Mouse (Mus musculus): ENCODE measurements around the gene Prss34. TPM values are rescaled to one million over a fixed set of nuclear protein-coding genes. Genes with fewer than 3 reads are reported as not detected.

Prss34 gene
- total and polyA plus RNA-seq, 3 experiments: 0.14 to 0.36 (median 0.21) TPM

DNA sequence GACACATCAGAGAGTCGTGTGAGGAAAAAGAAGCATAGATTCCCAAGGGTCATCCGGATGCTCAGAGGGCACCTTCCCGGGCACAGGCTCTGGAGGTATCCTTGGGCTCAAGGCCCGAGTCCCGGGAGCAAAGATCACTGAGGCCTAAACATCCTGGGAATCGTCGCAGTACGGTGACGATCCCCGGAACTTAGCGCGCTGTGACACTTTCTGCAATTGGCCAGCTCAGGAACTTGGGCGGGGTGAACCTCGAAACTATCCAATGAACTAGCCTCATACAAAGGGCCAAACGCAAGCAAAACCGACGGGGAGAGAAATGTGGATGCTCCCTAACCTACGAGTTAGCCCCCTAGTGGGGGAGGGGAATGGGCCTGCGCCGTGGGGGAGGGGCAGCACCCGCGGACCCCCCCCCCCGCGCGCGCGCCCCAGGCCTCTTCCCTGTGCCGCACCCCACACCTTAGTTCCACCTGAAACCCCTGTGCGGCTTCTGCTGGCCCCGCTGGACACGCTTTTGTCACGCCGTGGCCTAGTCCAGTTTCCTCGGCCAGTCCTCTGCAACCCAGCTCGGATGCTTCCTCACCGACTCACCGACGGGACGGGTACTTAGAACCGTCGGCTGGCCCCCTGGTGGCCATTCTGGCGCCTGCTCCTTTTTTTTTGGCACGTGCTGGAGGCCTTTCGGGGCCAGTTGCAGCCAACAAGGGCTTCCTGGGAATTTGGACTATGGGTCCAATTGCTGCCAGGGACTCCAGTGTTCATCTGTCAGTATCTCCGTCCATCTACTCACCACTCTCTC is 24.3 kb upstream of the Prss34 start:
- peak overlapping the region; percentile 86 for H3K9ac ChIP-seq (ENCODE audit: low read depth, low read length)
- intact Hi-C loops (cut with DNase I): loop anchor here (2.0 to 5.0 kb wide), 5 partner anchors 89 to 337 kb away; partner anchors contain the start of genes BC003965, Clcn7, Cramp1l and Ift140

DNA sequence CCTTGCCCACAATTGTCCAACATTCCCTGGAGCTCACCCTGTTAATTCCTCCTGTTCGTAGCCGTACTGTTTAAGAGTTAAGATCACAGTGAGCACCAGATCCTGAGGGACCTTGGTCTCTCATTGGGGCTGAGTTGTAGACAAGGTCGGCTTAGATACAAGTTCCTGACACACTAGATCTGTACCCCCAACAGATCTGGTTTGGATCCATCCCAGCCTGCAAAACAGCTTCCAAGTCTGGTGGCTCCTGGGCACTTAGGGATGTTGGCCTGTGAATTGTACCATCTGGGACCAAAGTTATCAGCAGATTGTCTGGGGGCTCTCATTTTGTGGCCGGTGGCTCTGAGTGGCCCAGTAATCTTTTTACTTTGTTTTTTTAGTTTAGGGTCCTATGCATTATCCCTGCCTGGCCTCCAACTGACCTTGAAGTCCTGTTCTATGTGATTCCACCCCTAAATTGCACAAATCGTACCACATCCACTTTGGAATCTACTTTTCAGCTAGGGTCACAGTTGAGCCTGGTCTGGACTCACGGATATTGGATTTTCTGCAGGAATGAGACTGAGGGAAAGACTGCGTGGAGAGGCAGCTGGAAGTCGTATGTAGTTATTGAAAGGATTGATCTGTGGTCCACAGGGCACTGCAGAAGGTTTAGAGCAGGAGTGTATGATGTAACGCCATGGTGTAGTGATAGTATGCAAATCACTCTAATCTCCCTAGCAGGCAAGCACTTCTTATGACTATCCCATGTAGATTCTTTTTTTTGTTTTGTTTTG is 23.4 kb upstream of the Prss34 start, which contains the start of gene Ube2i:
TSS of gene Ube2i (minus strand) at position 52 of the 776 bp plus-strand sequence.
- H3K4me3 ChIP-seq: peak within 1 kb of the TSS; percentile 88
- no peak for DNase-seq
- 84% methylated on average over 9 of the region's 9 CpGs for WGBS
- H3K9ac ChIP-seq (ENCODE audit: low read depth, low read length): peak within 1 kb of the TSS; percentile 86
- H3K4me1 ChIP-seq (ENCODE audit: control insufficient read depth, insufficient read depth, low read length): peaks cover 18% of the 10 kb centered on the region
- no peaks in the 10 kb centered on the region for H3K27me3 ChIP-seq (ENCODE audit: control insufficient read depth, insufficient read depth, low read length)
- peak within 1 kb of the TSS; percentile 100 for H3K27ac ChIP-seq
- TF ChIP-seq POLR2A (IDR thresholded peaks at IDR 0.05; ENCODE audit: insufficient read depth, low read depth, low read length) (no peak), CTCF (IDR thresholded peaks at IDR 0.05) (no peak), EP300 (IDR thresholded peaks at IDR 0.05; ENCODE audit: insufficient read depth, low read depth, low read length) (no peak)
- peaks cover 5% of the 10 kb centered on the region for H3K79me2 ChIP-seq (replicated peaks; ENCODE audit: control insufficient read depth, insufficient read depth, low read length)
- intact Hi-C loops (cut with DNase I): loop anchor here (5.0 kb wide), 4 partner anchors 142 to 337 kb away; partner anchors contain the start of genes Clcn7, Cramp1l, Ift140 and Mapk8ip3
- no peaks in the 10 kb centered on the region; the same call in 1 of the 2 replicates for H3K36me3 ChIP-seq (ENCODE audit: control insufficient read depth, insufficient read depth, low read length)

More for the DNA sequence above, 24.3 kb upstream of the Prss34 start:
- Histone ChIP-seq H3K27ac (peak overlapping the region; percentile 100), H3K4me3 (peak overlapping the region; percentile 88), H3K36me3 (ENCODE audit: control insufficient read depth, insufficient read depth, low read length) (no peaks in the 10 kb centered on the region; the same call in 1 of the 2 replicates), H3K27me3 (ENCODE audit: control insufficient read depth, insufficient read depth, low read length) (no peaks in the 10 kb centered on the region), H3K79me2 (replicated peaks; ENCODE audit: control insufficient read depth, insufficient read depth, low read length) (peaks cover 6% of the 10 kb centered on the region), H3K4me1 (ENCODE audit: control insufficient read depth, insufficient read depth, low read length) (peaks cover 20% of the 10 kb centered on the region)
- peak; percentile 97 to 98 for DNase-seq
- WGBS: under 1% methylated on average over 45 of the region's 45 CpGs
- TF ChIP-seq EP300 (IDR thresholded peaks at IDR 0.05; ENCODE audit: insufficient read depth, low read depth, low read length) (no peak), CTCF (IDR thresholded peaks at IDR 0.05) (peak; percentile 86), POLR2A (IDR thresholded peaks at IDR 0.05; ENCODE audit: insufficient read depth, low read depth, low read length) (peak; percentile 61)

DNA sequence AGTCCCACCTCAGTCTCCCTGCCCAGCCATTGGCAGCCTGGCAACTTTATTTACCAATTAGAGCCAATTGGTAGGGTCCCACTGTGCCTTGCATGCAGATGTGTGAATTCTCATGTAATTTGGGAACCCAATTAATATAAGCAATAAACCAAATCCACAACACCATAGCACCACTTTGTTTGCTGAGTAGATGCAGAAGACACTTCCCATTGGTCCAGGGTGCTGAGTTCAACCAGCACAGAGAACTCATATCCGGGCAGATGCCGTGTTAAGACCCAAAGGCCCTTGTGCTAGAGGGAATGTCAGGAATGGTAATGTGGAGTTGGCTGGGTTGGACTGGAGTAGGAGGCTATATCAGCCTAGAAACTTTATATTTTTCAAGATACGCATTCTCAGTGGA is 22.4 kb upstream of the Prss34 start:
- Histone ChIP-seq H3K27me3 (ENCODE audit: control insufficient read depth, insufficient read depth, low read length) (no peaks in the 10 kb centered on the region), H3K27ac (no peak overlapping the region), H3K79me2 (replicated peaks; ENCODE audit: control insufficient read depth, insufficient read depth, low read length) (peaks cover 3% of the 10 kb centered on the region), H3K4me1 (ENCODE audit: control insufficient read depth, insufficient read depth, low read length) (peaks cover 11% of the 10 kb centered on the region), H3K36me3 (ENCODE audit: control insufficient read depth, insufficient read depth, low read length) (no peaks in the 10 kb centered on the region; the same call in 1 of the 2 replicates), H3K9ac (ENCODE audit: low read depth, low read length) (no peak overlapping the region), H3K4me3 (no peak overlapping the region)
- WGBS: 93% methylated on average over 3 of the region's 3 CpGs
- intact Hi-C loops (cut with DNase I): no loop called here
- DNase-seq: no peak
- no peak for TF ChIP-seq EP300 (IDR thresholded peaks at IDR 0.05; ENCODE audit: insufficient read depth, low read depth, low read length)
- TF ChIP-seq POLR2A (IDR thresholded peaks at IDR 0.05; ENCODE audit: insufficient read depth, low read depth, low read length): no peak
- TF ChIP-seq CTCF (IDR thresholded peaks at IDR 0.05): no peak

DNA sequence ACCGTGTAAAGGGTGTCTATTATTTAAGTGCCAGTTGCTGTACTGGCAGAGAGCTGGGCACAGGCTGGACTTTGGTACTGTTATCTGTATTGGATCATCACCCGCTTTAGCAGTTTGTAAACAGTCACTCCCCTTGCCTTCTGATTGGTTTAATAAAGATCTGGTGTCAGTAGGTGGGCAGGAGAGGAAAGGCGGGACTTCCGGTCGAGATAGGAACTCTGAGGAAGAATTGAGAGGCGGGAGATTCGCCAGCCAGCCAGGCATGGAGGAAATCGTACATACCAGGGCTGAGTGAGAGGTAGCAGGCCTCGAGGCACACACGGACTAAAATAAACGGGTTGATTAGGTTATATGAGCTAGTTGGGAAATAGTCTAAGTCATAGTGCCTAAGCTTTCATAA is 16.1 kb upstream of the Prss34 start:
- no peak overlapping the region for H3K27ac ChIP-seq
- intact Hi-C loops (cut with DNase I): loop anchor here (5.0 kb wide), 1 partner anchor 340 kb away; no protein-coding TSS in a partner anchor
- H3K79me2 ChIP-seq (replicated peaks; ENCODE audit: control insufficient read depth, insufficient read depth, low read length): no peaks in the 10 kb centered on the region

DNA sequence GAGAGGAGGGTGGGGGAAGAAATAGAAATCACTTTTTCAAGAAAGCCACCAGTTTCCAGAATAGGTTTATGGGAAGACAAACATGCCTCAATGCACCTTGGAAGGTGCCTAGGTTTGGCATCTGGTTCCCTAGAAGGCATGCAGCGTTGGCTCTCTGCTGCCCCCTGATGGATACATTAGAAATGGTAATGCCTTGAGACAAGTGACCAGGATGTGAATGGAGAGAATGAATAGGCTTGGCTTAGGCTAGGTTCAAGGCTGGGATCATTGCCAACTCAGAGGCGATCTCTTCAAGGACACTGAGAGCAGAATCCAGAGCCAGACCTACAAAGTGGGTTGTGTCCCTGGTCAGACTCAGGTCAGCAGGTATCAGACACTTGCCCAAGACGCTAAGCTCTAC is 13.2 kb upstream of the Prss34 start:
- WGBS: 16% methylated on average over 3 of the region's 3 CpGs

More for the DNA sequence above, 16.1 kb upstream of the Prss34 start:
- Histone ChIP-seq H3K27me3 (ENCODE audit: control insufficient read depth, insufficient read depth, low read length) (no peaks in the 10 kb centered on the region), H3K4me1 (ENCODE audit: control insufficient read depth, insufficient read depth, low read length) (no peaks in the 10 kb centered on the region), H3K9ac (ENCODE audit: low read depth, low read length) (no peak overlapping the region), H3K36me3 (ENCODE audit: control insufficient read depth, insufficient read depth, low read length) (no peaks in the 10 kb centered on the region), H3K4me3 (no peak overlapping the region)
- no peak for TF ChIP-seq POLR2A (IDR thresholded peaks at IDR 0.05; ENCODE audit: insufficient read depth, low read depth, low read length)
- no peak for TF ChIP-seq EP300 (IDR thresholded peaks at IDR 0.05; ENCODE audit: insufficient read depth, low read depth, low read length)
- no peak for TF ChIP-seq CTCF (IDR thresholded peaks at IDR 0.05)
- 16% methylated on average over 11 of the region's 11 CpGs for WGBS
- DNase-seq: peak in 1 of 2 experiments; percentile 57

More for the DNA sequence above, 13.2 kb upstream of the Prss34 start:
- peak; percentile 56 to 57 for DNase-seq
- intact Hi-C loops (cut with DNase I): loop anchor here (2.0 kb wide), 1 partner anchor 176 kb away; no protein-coding TSS in a partner anchor
- Histone ChIP-seq H3K36me3 (ENCODE audit: control insufficient read depth, insufficient read depth, low read length) (no peaks in the 10 kb centered on the region), H3K27ac (no peak overlapping the region), H3K4me1 (ENCODE audit: control insufficient read depth, insufficient read depth, low read length) (no peaks in the 10 kb centered on the region), H3K27me3 (ENCODE audit: control insufficient read depth, insufficient read depth, low read length) (no peaks in the 10 kb centered on the region), H3K4me3 (no peak overlapping the region), H3K9ac (ENCODE audit: low read depth, low read length) (no peak overlapping the region), H3K79me2 (replicated peaks; ENCODE audit: control insufficient read depth, insufficient read depth, low read length) (no peaks in the 10 kb centered on the region)
- TF ChIP-seq CTCF (IDR thresholded peaks at IDR 0.05): peak; percentile 96
- no peak for TF ChIP-seq POLR2A (IDR thresholded peaks at IDR 0.05; ENCODE audit: insufficient read depth, low read depth, low read length)
- 0 out of 2 replicates have a peak, but pooled peaks have one; percentile 50 for TF ChIP-seq EP300 (IDR thresholded peaks at IDR 0.05; ENCODE audit: insufficient read depth, low read depth, low read length)

Measured in heart, adult 2 months (tissue).